Mouse (Mus musculus): Measurements from ENCODE around the gene Nkpd1.
A peak's percentile ranks its signal among the peaks of the same experiment; 100 is the strongest.

The Nkpd1 gene

GRCm38 (mm10) chr7:19517652-19518365, at the start of gene Nkpd1:
Nkpd1 (plus strand) TSS chr7:19517838.
- DNase-seq (ENCODE audit: low spot score) = no peak

- DNase-seq (ENCODE audit: low spot score) = no peak
Observed at GRCm38 (mm10) chr7:19468279-19468678, 49.4 kb upstream of the Nkpd1 start.

GRCm38 (mm10) chr7:19469404-19469803, 48.2 kb upstream of the Nkpd1 start:
- no peak for DNase-seq (ENCODE audit: low spot score)

GRCm38 (mm10) chr7:19470308-19470707, 47.3 kb upstream of the Nkpd1 start:
- no peak for DNase-seq (ENCODE audit: low spot score)

- DNase-seq (ENCODE audit: low spot score) = peak; percentile 49
Observed at GRCm38 (mm10) chr7:19472403-19472802, 45.2 kb upstream of the Nkpd1 start.

GRCm38 (mm10) chr7:19473875-19474443, 43.7 kb upstream of the Nkpd1 start:
- DNase-seq (ENCODE audit: low spot score) = peak; percentile 51

GRCm38 (mm10) chr7:19477084-19477483, 40.6 kb upstream of the Nkpd1 start:
- no peak for DNase-seq (ENCODE audit: low spot score)

- DNase-seq (ENCODE audit: low spot score) = no peak
Observed at GRCm38 (mm10) chr7:19477624-19478384, 39.8 kb upstream of the Nkpd1 start.

GRCm38 (mm10) chr7:19483281-19483680, 34.4 kb upstream of the Nkpd1 start:
- no peak for DNase-seq (ENCODE audit: low spot score)

GRCm38 (mm10) chr7:19485488-19485887, 32.1 kb upstream of the Nkpd1 start:
- no peak for DNase-seq (ENCODE audit: low spot score)

GRCm38 (mm10) chr7:19486549-19486948, 31.1 kb upstream of the Nkpd1 start:
- no peak for DNase-seq (ENCODE audit: low spot score)

GRCm38 (mm10) chr7:19489525-19489924, 28.1 kb upstream of the Nkpd1 start:
- no peak for DNase-seq (ENCODE audit: low spot score)

GRCm38 (mm10) chr7:19491731-19492130, 25.9 kb upstream of the Nkpd1 start:
- DNase-seq (ENCODE audit: low spot score) = peak; percentile 76

GRCm38 (mm10) chr7:19494751-19495474, 22.7 kb upstream of the Nkpd1 start:
- DNase-seq (ENCODE audit: low spot score) = no peak

GRCm38 (mm10) chr7:19495521-19496213, 22.0 kb upstream of the Nkpd1 start:
- DNase-seq (ENCODE audit: low spot score) = no peak

- DNase-seq (ENCODE audit: low spot score) = no peak
Observed at GRCm38 (mm10) chr7:19496214-19496555, 21.5 kb upstream of the Nkpd1 start.

- DNase-seq (ENCODE audit: low spot score) = no peak
Observed at GRCm38 (mm10) chr7:19498326-19498725, 19.3 kb upstream of the Nkpd1 start.

- no peak for DNase-seq (ENCODE audit: low spot score)
Observed at GRCm38 (mm10) chr7:19500420-19501363, 16.9 kb upstream of the Nkpd1 start.

GRCm38 (mm10) chr7:19501658-19502057, 16.0 kb upstream of the Nkpd1 start:
- DNase-seq (ENCODE audit: low spot score) = no peak

GRCm38 (mm10) chr7:19503481-19504068, 14.1 kb upstream of the Nkpd1 start:
- peak; percentile 72 for DNase-seq (ENCODE audit: low spot score)

All from lung, postnatal 25 days (tissue).